Mouse (Mus musculus): ENCODE results near the gene Epo.

Epo gene

DNA sequence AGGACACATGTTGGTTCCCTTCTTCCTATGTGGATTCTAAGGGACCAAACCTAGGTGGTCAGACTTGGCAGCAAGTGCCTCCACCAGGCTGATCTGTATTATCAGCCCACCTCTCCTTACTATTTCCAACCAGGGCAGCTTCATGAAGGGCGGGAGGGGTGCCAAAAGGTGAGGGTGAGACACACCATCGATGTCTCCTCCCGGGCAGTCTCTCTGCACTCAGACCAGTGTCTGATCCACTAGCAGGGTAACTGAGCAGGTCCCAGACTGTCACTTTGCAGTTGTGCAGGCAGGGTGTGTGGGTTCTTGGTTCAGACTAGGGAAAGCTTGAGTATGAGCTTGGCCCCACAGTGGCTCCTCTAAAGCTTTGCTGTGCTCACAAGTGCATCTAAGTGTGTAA lies 18.2 kb downstream of the Epo start:
- DNase-seq, result peak; percentile 90

DNA sequence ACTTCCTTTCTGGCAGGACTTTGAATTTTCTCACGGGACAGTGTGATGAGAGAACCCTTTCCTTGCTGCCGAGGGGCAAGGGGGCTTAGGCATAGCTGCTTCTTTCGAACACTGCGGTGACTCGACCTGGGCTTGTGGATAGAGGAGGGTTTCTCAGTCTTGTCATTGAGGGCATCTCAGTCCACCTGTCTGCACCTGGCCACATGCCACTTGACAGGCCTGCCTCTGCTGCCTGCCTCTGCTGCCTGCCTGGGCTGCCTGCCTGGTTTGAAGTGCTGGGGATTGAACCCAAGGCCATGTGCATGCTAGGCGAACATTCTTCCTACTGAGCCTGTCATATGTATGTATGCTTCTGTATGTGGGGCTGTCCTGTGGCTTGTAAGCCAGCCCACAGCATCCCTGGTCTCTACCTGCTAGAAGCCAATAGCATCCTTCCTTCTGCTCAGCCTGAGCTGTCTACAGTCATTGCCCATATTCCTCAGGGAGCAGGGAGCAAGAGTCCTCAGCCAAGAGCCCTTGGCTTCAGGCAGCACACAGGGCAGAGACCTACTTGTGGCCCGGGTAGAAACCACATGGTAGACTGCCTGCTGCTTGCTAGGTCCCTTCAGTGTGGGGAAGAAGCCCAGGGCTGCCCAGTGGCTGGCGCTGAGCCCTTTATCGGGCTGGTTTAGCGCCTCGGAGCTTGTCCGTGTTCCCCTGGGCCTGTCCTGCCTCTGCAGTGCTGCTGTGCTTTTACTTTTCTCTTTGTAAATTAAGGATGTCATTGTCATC lies 18.9 kb downstream of the Epo start:
- peak; percentile 90 for DNase-seq

DNA sequence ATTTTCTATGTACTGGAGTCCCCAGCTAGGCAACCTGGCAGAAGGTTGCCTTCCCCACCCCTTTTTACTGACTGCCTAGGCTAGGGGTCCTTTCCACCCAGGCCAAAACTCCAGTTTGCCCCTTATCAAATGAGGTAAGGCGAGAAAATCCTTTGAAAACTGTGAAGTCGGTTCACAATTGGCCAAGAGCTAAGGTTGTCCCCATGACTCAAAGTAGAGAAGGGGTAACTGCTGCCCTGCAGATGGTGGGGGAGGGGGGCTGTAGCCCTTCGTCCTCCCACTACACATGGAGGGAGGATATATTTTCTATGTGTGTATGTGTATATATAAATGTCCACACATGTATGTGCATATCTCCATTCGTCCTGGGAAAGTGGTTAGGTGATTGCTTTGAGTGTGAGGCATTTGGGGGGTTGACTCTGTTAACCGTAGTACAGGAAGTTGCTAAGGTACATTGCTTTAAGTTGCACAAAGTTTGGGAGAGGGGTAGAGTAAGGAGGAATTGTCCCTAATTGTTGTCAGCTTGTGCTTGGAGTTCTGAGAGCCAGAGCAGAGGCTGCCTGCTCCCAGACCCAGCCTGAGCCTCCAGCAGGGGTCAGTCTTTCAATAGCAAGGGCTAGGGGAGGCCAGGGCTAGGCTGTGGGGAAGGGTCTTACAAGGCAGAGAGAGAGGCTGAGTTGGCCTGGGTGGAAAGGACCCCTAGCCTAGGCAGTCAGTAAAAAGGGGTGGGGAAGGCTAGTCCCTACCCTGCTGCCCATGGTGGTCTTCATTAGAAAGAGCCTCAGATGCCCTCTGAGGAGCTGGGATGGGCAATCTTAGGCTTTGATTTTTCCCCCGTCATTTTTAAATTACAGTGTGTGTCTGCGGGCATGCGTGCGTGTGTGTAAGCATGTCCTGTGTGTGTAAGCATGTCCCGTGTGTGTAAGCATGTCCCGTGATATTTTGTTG lies 19.9 kb downstream of the Epo start:
- DNase-seq, result peak; percentile 90

DNA sequence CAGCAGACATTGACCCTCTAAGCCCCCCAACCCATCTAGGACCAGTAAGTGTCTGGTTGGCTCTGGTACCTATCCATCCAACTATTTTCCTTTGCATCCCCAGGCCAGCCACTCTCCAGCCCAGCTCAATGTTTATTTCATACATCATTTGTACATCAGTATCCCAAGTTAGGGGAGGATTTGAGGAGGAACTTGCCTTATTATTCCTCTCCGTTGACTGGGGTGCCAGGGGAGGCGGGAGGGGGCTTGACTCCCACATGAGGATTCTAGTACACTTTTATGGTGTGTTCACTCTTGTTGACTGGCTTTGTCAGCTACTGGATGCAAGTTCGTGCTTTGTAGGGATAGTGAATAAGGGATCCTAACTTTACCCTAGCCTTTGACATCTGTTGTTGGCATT lies 21.3 kb downstream of the Epo start:
- peak; percentile 87 for DNase-seq

DNA sequence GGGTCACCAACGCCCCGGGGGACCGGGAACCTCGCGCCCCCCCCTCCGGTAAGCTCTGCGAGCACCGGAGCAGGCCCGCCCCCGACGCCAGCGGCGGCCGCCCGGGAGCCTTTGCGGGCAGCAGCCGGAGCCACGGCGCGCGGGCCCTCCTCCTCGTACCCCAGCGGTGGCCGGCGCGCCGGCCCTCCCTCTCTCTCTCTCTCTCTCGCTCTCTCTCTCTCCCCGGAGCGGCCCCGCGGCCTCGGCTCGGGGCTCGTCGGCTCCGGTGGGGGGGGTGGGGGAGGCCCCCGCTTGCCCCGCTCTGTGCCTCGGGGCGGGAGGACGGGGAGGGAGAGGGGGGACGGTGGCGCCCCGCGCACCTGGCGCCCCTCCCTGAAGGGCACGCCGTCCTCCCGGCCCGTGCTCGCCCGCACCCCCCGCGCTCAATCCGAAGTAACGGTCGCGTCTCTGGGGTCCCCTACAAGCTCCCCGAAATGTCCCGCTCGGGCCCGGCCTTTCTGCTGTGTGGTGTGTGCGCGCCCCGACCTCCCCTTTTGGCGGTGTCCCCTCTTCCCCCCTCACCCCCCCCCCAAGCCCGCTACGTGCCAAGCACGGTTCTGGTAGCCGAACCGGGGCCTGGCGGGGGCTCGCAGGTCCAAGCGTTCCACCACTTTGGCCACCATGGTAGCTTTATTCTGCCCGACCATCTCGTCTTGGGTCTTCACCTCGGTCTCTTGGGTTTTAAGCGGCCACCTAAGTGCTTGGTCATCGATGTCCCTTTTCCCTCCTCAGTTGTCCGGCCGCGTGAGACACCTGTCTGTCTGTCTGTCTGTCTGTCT lies 22.3 kb downstream of the Epo start:
- peak; percentile 93 for DNase-seq

DNA sequence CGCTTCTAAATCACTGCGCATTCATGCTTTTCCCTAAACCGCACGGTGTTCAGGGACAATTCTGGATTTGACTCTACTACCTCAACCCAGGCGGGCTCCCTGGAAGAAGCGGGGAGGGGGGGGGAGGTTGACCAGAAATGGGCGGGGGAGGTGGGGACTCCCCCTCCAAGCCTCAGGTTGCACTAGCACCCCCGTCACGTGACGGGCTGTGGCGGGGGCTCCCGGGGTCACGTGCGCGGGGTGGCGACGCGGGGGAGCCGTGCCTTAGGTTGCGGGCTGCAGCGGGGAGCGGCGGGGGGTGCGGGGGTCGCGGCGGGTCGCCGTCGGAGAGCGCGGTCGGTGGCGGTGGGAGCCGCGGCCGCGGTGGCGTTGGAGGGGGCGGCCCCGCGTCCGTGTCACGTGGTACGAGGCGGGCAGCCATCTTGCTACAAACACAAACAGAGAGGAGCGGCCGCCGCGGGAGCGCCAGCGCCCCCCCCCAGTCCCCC lies 23.0 kb downstream of the Epo start:
- DNase-seq, result peak; percentile 99

DNA sequence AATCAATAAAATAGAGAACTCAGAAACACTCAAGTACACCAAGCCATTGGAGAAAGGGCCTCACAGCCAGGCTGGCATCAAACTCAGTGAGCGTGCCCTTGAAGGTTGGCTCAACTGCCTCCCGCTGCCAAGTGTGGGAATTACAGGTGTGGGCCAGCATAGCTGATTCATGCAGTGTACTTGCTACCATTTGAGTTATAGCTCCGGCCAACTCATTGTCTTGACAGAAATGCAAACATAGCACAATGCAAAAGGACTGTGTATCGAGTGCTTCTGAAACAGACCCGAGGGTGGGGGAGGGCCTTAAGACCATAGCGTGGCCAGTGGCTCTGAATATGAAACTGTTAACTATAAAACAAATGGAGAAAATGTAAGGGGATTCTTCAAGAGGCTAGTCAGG lies 29.0 kb downstream of the Epo start:
- DNase-seq, result no peak

DNA sequence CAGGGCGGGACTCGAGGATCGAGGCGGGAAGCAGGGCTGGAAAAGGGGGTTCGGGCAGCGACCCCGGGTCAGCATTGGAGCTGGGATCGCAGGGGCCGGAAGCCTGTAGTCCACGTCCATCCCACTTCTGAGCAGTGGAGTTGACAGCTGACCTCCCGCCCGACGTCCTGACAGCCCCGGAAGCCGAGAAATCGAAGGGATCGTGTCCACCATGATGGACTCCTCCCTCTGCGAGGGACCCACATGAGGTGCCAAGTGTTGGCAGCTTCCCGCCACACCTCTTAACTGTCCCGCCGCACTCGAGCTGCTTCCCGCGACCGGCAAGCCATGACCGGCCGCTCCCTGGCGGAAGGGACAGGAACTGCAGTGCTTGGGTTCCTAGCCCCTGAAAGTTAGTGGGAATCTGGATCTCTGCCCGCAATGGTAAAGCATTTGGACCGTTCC lies 30.4 kb downstream of the Epo start:
- DNase-seq, result no peak

DNA sequence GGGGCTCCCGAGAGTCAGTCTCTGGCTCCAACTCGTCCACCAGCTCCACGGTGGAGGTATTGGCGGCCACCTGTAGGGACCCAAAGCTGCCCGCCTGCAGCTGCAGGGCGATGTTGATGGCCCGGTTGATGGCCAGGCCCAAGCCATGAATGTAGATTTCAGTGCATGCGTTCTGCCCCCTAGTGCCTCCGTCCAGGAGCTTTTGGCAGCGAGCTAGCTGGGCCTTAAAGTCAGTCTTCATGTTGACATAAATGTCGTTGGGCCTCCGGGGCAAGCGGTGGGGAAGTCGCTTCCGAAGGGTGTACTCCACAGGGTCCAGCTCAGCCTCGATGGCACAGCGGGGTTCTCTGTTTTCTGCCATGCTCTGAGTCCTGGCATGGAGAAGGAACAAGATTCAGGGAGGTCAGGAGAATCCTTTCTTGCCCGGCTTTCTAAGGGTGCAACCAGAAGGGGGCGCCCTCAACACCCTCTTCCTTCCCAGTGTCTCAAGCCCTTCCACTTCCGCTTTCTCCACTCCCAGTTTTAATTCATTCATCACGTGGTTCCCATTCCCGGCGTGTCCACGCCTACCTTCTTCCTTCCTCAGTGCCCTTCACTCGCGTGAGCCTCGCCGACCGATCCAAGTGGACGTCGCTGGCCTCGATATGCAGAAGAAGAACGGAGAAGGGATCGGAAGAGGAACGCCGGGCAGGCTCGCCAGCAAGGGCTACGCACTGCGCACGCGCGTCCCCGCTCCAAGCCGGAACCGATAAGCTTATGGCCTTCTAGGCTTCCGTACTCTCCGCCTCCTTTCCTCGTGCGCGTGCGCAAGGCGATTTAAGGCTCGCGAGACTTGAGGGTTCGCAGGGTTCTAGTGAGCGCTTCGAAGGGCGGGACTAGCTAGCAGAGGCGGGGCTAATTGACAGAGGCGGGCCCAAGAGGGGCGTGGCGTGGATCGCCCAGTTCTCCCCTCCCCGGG lies 31.1 kb downstream of the Epo start, which contains the start of gene Pop7:
Gene Pop7 (minus strand): TSS at position 810 of the 958 bp plus-strand sequence.
- peak; percentile 100 for DNase-seq

DNA sequence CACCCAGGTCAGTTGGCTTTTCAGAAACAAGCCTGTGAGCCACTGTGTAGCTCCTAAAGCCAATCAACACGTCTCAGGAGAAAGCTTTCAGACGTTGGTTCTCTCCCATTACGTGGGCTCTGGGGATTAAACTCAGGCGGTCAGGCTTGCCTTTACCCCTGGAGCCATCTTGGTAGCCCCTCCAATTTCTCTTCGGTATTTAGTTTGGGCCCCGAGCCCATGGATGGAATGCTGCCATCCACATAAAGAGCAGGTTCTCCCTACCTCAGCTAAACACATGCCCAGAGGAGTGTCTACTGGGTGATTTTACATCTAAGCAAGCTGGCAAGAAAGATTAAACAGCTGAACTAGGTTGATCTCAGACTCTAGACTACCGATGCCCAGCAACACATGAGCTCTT lies 32.9 kb downstream of the Epo start:
- DNase-seq, result no peak

DNA sequence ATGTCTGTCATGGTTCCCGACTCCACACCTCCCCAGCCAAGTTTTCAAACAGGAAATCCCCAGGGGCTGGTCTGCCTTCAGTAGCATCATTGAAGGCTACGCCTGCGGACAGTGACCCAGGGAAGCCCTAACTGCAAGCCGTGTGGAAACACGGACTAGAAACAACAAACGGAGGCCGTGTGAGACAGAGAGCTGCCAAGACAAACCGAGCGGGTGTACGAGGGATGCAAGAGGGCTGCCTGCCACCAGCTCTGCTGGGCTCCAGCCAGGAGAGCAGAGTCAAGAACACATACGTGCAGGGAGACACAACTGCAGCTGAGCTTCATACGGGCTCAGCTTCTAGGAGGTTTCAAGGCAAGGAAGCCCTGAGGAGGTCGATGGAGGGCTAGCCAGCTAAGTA lies 39.2 kb downstream of the Epo start:
- peak; percentile 96 for DNase-seq

DNA sequence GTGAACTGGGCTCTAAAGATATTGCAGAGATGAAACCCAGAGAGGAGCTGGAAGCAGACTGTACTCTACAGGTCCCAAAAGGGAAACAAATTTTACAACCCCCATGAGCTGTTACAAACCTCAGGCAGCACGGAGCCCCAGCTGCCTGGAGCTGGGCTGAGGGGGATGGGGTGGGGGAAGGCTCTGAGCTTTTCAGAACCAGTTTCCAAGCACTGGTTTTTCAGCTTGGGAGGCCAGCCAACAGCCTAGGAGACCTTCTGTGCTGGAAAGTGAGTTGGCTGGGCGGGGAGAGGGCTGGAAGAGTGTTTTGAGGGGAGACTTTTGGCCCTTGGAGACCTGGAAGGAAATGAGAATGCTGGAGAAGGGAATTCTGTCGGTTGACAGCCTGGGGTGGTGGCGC lies 41.5 kb downstream of the Epo start:
- DNase-seq, result peak; percentile 98

DNA sequence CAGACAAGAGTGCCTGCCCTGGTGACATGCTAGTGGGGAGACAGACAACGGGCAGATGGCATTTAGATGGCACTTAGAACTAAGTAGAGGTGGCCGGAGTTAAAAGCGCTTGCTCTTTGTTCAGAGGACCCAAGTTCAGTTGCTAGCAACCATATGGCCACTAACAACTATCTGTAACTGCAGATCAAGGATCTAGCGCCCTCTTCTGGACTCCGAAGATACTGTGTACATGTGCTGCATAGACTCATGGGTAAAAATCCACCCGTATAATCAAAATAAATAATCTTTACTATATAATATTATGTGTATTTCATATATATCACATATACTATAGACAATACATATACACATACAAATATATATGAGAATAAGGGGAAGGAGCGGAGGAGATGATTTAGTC lies 45.4 kb downstream of the Epo start:
- DNase-seq, result no peak

DNA sequence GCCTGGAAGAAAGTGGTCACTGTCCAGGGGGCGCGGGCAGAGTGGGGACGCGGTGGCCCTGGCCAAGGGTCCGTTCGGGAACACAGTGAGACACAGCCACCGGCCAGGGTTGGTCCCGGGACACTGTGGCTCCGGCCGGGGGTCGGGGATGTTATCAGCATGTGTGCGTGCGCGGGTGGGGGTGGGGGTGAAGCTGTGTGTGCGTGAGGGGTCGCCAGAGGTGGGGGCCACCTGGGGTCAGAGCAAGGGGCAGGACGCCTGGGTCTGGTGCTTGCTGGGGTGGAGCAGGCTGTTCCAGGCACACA lies 47.2 kb downstream of the Epo start:
- no peak for DNase-seq

DNA sequence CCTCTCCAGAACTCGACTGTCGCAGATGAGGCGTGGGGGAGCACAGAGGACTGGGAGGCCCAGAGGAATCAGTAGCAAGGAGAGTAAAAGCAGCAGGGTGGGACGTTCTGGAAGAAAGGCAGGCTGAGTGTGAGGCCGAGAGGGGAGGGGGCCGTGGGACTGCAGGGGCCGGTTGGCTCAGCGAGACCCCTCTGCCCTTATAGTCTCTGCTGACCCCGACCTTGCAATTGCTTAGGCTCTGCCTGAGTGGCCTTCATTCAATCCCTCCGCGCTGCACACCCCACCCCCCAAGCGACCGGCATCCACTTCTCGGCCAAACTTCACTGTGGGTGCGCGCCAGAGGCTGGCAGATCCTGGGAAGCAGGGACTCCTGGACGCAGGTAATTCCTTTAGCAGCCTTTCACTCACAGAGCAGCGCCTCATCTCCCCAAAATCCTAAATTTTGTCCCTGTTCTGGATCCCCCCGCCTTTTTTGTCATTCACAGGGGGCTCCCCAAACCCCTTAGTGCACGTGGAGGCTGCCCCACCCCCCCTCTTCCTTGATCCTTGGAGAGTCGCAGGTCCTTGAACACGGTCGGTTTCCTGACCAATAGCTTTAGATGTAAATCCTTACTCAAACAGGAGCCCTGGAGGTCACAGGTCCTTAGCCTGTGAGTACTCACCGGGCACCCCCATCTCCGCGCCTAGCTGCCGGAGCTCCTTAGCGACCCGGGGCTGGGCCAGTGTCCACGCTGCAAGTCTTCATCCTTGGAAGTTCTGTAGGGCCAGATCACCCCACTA lies 47.8 kb downstream of the Epo start:
- DNase-seq, result no peak

DNA sequence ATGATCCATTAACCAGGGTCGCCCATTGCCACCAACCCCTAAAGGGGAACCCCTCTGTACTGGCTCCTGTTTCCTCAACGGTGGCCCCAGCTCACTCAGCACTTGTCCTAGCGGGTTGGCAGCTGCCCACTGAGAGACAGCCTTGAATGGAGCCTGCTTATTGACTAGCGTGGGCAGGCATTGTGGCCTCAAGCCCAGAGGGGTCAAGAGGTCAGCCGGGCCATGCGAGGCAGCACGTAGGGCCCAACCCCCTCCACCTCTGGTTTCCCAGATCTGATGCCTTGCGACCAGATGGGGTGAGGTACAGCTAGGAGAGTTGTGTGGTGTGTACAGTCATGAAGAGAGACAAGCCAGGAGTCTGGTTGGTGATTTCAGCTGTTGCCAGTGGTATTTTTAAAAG lies 51.1 kb downstream of the Epo start:
- DNase-seq, result peak; percentile 92

DNA sequence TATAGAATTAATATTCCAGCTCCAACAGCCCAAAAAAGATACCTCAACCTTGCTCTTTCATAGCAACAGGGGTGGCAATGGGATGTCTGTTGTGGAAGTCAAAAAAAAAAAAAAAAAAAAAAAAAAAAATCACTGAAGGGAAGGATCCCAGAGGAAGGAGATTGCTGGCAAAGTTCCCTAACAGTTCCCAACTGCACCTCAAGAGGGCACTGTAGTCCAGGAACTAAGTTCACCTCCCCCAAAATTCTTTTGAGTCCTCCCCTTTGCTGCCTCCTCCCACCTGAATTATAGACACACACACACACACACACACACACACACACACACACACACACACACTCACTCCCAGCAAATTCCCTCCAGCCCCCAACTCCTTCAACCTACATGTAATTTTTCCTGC lies 51.9 kb downstream of the Epo start:
- DNase-seq, result peak; percentile 95

DNA sequence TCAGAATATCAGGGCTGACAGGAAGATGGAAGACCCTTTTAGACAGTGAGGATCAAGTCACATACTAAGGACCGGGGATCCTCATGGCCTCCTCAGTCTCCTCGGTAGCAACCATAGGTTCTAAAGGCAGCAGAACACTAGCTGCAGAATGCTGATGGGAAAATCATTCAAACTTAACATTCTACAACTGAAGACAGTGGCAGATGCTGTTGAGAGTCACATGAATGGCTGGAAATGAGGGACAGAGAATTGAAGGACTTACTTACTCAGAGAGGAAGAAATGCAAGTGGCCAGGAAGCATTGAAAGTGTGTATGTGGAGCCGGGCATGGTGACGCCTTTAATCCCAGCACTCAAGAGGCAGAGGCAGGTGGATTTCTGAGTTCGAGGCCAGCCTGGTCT lies 56.1 kb downstream of the Epo start, which contains the start of gene Zan:
Gene Zan (minus strand): TSS at position 101 of the 400 bp plus-strand sequence.
- DNase-seq, result no peak

DNA sequence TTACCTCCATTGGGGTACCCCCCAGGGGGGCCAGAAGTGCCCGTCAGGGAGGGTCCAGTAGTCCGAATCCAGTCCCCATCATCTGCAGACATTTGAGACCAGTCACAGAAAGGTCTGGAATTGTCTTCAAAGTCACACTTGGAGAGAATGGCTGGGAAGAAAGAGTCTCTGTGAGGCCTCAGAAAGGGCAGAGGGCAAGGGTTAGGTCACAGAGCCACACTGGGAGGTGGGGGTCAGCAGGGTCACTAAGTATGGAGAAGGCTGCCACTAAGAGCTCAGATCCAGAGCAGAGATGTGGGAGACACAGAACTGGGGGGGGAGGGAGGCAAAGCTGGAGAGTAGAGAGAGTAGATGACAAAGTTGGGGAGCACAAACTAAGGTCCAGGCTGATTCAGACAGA lies 58.7 kb downstream of the Epo start:
- no peak for DNase-seq

DNA sequence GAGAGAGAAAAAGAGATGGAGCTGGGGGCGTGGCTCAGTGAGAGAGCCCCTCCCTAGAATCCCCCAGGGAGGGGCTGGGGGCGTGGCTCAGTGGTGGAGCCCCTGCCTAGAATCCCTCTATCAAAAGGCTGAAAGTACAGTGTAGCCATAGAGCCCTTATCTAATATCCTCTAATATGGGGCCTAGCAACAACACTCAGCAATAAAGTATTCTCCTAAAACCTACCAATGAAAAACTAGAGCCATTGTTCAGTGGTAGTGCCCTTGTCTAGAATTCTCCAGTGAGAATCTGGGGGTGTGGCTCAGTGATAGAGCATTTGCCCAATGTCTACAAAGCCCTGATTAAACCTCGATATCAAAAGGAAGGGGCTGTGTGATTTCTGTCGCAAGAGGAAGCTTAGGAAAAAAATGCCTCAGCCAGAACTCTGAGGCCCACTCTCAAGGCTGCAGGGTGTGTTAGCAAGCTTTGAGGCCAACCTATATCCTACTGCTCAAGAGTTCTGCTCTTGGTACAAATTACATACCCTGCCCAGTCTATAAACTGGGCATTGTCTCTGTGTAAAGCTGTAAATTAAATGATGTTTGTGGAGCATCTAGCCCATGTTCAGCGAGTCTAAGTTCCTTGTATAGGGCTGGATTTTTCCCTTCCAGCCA lies 60.7 kb downstream of the Epo start:
- DNase-seq, result no peak
